11 mouse cellular contexts compared by ENCODE assay signal in the genomic region with DNA sequence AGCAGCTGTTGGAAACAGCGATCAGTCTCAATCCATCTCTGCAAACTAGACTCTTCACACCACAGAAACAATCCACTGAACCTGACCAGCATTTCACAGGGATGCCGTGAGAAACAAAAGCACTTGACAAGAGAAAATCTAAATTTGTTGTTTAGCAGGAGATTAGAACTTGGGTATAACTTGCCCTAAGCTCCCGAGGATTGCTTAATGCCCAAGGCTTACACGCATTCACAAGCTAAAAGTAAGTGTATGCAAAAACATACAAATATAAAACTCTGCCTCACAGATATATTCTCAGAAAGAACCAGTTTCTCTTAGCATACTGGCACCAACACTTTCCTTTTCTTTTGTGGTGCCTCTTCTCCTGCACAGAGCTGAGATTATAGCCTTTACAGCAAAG. TPM values are rescaled to one million over a fixed set of nuclear protein-coding genes. Genes with fewer than 3 reads are reported as not detected.
A peak's percentile ranks its signal among the peaks of the same experiment; 100 is the strongest.
DNase-seq lines count a peak whose midpoint lies in the region; ATAC-seq and TF ChIP-seq lines count a peak whose summit lies in the region.
"Had no signal": no experiment of that assay in that cellular context is flagged by ENCODE, and none has a peak within 500 bp of the region (broad histone marks: within the 10 kb centered on the region; RNA-seq: fewer than 3 reads in every experiment).

No protein-coding gene starts in this region.

- DNase-seq in heart, adult 2 months: no peak
- no peak for DNase-seq in heart, postnatal 4 days
- DNase-seq in embryonic facial prominence, embryonic 14.5 days (ENCODE audit: low spot score): no peak
- DNase-seq in hindbrain, embryonic 14.5 days (ENCODE audit: low spot score): no peak
- DNase-seq in right cerebral cortex, postnatal 25 days: no peak
- no peak for DNase-seq in kidney, adult 8-10 months
- no peak for DNase-seq in cerebellum, adult 11 months
- DNase-seq: gastrocnemius, postnatal 36 days; thymus, postnatal 14 days had no signal

- H3K9me3 ChIP-seq in embryonic facial prominence, embryonic 14.5 days (ENCODE audit: control insufficient read depth, low read length): no peaks in the 10 kb centered on the region
- H3K9me3 ChIP-seq in hindbrain, embryonic 14.5 days (ENCODE audit: control insufficient read depth, low read length): no peaks in the 10 kb centered on the region
- H3K9me3 ChIP-seq in midbrain, embryonic 16.5 days (replicated peaks; ENCODE audit: control insufficient read depth, low read length, poor library complexity, severe bottlenecking): no peaks in the 10 kb centered on the region
- H3K9me3 ChIP-seq: embryonic facial prominence, embryonic 13.5 days had no signal

- peak overlapping the region; percentile 57 for H3K27ac ChIP-seq in heart, adult 2 months
- peak overlapping the region; percentile 30 for H3K27ac ChIP-seq in embryonic facial prominence, embryonic 14.5 days (replicated peaks; ENCODE audit: low read depth, low read length)
- peak overlapping the region; percentile 74 for H3K27ac ChIP-seq in hindbrain, embryonic 14.5 days
- H3K27ac ChIP-seq in midbrain, embryonic 16.5 days (ENCODE audit: low read length): peak overlapping the region; percentile 71
- H3K27ac ChIP-seq: embryonic facial prominence, embryonic 13.5 days had no signal

- TF ChIP-seq CTCF in heart, adult 2 months (IDR thresholded peaks at IDR 0.05): no peak

- H3K4me2 ChIP-seq in embryonic facial prominence, embryonic 14.5 days (ENCODE audit: low read depth, low read length): no peak overlapping the region; the same call in 1 of the 2 replicates
- peak overlapping the region; percentile 48 for H3K4me2 ChIP-seq in hindbrain, embryonic 14.5 days (replicated peaks)
- peak overlapping the region; percentile 55 for H3K4me2 ChIP-seq in midbrain, embryonic 16.5 days (ENCODE audit: low read length)
- H3K4me2 ChIP-seq: embryonic facial prominence, embryonic 13.5 days had no signal

- peaks cover 6% of the 10 kb centered on the region for H3K36me3 ChIP-seq in heart, adult 2 months (ENCODE audit: control insufficient read depth, insufficient read depth, low read length)
- peaks cover 4% of the 10 kb centered on the region; the same call in 1 of the 2 replicates for H3K36me3 ChIP-seq in embryonic facial prominence, embryonic 14.5 days (ENCODE audit: control insufficient read depth, insufficient read depth, low read length)
- H3K36me3 ChIP-seq in hindbrain, embryonic 14.5 days (replicated peaks; ENCODE audit: control insufficient read depth, insufficient read depth): 0 out of 2 replicates have a peak, but pooled peaks cover 4% of the 10 kb centered on the region
- no peaks in the 10 kb centered on the region for H3K36me3 ChIP-seq in midbrain, embryonic 16.5 days (ENCODE audit: control insufficient read depth, insufficient read depth, low read length)

- intact Hi-C loops in heart, adult 2 months (cut with DNase I): no loop called here

- no peak overlapping the region for H3K4me3 ChIP-seq in heart, adult 2 months
- no peak overlapping the region for H3K4me3 ChIP-seq in embryonic facial prominence, embryonic 14.5 days (ENCODE audit: low read depth, low read length)
- H3K4me3 ChIP-seq in hindbrain, embryonic 14.5 days (replicated peaks; ENCODE audit: low read length): peak overlapping the region; percentile 34
- H3K4me3 ChIP-seq in midbrain, embryonic 16.5 days (ENCODE audit: low read depth, low read length): peak overlapping the region; percentile 31
- H3K4me3 ChIP-seq: embryonic facial prominence, embryonic 13.5 days had no signal

- WGBS in heart, adult 2 months: 65% methylated on average over 4 of the region's 4 CpGs
- 76% methylated on average over 4 of the region's 4 CpGs for WGBS in embryonic facial prominence, embryonic 14.5 days
- 14% methylated on average over 4 of the region's 4 CpGs for WGBS in hindbrain, embryonic 14.5 days
- WGBS in midbrain, embryonic 16.5 days: 12% methylated on average over 4 of the region's 4 CpGs

- no peaks in the 10 kb centered on the region for H3K79me2 ChIP-seq in heart, adult 2 months (replicated peaks; ENCODE audit: control insufficient read depth, insufficient read depth, low read length)

- H3K4me1 ChIP-seq in heart, adult 2 months (ENCODE audit: control insufficient read depth, insufficient read depth, low read length): peaks cover 5% of the 10 kb centered on the region
- 0 out of 2 replicates have a peak, but pooled peaks cover 3% of the 10 kb centered on the region for H3K4me1 ChIP-seq in embryonic facial prominence, embryonic 14.5 days (ENCODE audit: control insufficient read depth, insufficient read depth, low read length)
- H3K4me1 ChIP-seq in hindbrain, embryonic 14.5 days (replicated peaks; ENCODE audit: control insufficient read depth, insufficient read depth, low read length): peaks cover 61% of the 10 kb centered on the region
- H3K4me1 ChIP-seq in midbrain, embryonic 16.5 days (ENCODE audit: control insufficient read depth, insufficient read depth, low read length): peaks cover 43% of the 10 kb centered on the region

- no peak for TF ChIP-seq EP300 in heart, adult 2 months (IDR thresholded peaks at IDR 0.05; ENCODE audit: insufficient read depth, low read depth, low read length)

- ATAC-seq in embryonic facial prominence, embryonic 14.5 days (ENCODE audit: low read depth): no peak
- ATAC-seq in hindbrain, embryonic 14.5 days (ENCODE audit: low FRiP score): no peak; the same call in 1 of the 2 replicates
- ATAC-seq in midbrain, embryonic 16.5 days: no peak

- TF ChIP-seq POLR2A in heart, adult 2 months (IDR thresholded peaks at IDR 0.05; ENCODE audit: insufficient read depth, low read depth, low read length): no peak

- no peaks in the 10 kb centered on the region for H3K27me3 ChIP-seq in heart, adult 2 months (ENCODE audit: control insufficient read depth, insufficient read depth, low read length)
- H3K27me3 ChIP-seq in embryonic facial prominence, embryonic 14.5 days (replicated peaks; ENCODE audit: control insufficient read depth, insufficient read depth, low read length): no peaks in the 10 kb centered on the region
- H3K27me3 ChIP-seq in hindbrain, embryonic 14.5 days (ENCODE audit: control insufficient read depth, insufficient read depth, low read length): no peaks in the 10 kb centered on the region
- H3K27me3 ChIP-seq in midbrain, embryonic 16.5 days (ENCODE audit: control insufficient read depth, insufficient read depth, low read depth, low read length): no peaks in the 10 kb centered on the region
- H3K27me3 ChIP-seq: embryonic facial prominence, embryonic 13.5 days had no signal

- H3K9ac ChIP-seq in heart, adult 2 months (ENCODE audit: low read depth, low read length): no peak overlapping the region; the same call in 1 of the 2 replicates
- H3K9ac ChIP-seq in embryonic facial prominence, embryonic 14.5 days (ENCODE audit: low read depth, low read length): no peak overlapping the region; the same call in 1 of the 2 replicates
- H3K9ac ChIP-seq in hindbrain, embryonic 14.5 days: peak overlapping the region; percentile 53
- peak overlapping the region; percentile 44; the same call in 1 of the 2 replicates for H3K9ac ChIP-seq in midbrain, embryonic 16.5 days (ENCODE audit: low read depth, low read length)
- H3K9ac ChIP-seq: embryonic facial prominence, embryonic 13.5 days had no signal

RNA-seq across cellular contexts. Expression of gene Zc3h12c, which starts 19.5 kb away (rescaled TPM):
- 10 to 100 TPM in 1 of 2 experiments, 1 to 10 TPM in 1; 8.2 to 10.1 TPM for total RNA-seq in heart, adult 2 months (2021)
- polyA plus RNA-seq in heart, adult 2 months (2012; rRNA removed): 2.0 and 3.2 TPM in 2 replicates
- 10 to 100 TPM; 13.0 to 13.3 TPM for total RNA-seq in heart, postnatal 4 days (2021)
- 4.4 and 4.9 TPM in 2 replicates for polyA plus RNA-seq in embryonic facial prominence, embryonic 14.5 days (2014; fragmentation: Nextera tagmentation; extraction: Ambion mirVana)
- 7.1 and 7.2 TPM in 2 replicates for polyA plus RNA-seq in hindbrain, embryonic 14.5 days (2014; fragmentation: Nextera tagmentation; extraction: Ambion mirVana)
- polyA plus RNA-seq in midbrain, embryonic 16.5 days (2015; fragmentation: Nextera tagmentation; extraction: Ambion mirVana): 3.9 and 5.6 TPM in 2 replicates

Comparison
In these comparisons a context has a peak if more than half of its experiments do, and no peak if none do; other contexts are left out.
1. H3K4me3 ChIP-seq: peak in hindbrain, embryonic 14.5 days (single experiment) and midbrain, embryonic 16.5 days (single experiment); none in heart, adult 2 months (single experiment) and embryonic facial prominence, embryonic 14.5 days (single experiment).
2. H3K9ac ChIP-seq: peak in hindbrain, embryonic 14.5 days (single experiment) and midbrain, embryonic 16.5 days (single experiment); none in heart, adult 2 months (single experiment) and embryonic facial prominence, embryonic 14.5 days (single experiment).
3. Peak in every context shown above with its lines, with median percentiles within 50 percentile points of each other: H3K27ac ChIP-seq.